15 mouse cellular contexts compared by ENCODE assay signal in the genomic region with DNA sequence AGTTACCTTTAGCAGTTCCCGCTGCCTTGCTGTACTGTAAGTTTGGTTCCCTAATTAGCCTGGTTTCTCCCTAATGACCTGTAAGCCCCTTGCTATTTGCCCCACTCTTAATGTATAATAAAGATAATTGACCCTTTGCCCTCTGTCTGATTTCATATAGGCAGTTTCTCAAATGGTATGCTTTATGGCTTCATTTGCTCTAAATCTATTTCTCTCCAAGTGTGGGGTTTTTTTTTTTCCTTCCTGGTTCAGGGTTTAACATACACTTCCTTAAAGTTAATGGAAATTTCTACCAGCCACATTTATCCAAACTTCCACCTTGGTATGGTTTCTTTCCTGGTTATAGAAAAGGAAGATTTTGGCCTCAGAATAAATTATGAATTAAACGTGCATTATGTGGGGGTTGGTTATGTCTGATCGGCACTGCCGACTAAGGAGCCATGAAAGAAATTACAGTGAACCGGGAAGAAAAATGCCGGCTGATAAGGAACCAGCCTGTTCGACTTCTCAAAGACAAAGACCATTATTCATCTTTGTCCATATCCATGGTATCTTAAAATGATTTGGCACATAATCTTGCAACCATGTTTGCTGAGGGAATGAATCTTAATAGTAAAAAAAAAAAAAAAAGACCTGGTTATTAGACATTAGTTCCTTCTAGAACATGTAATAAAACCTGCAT.
DNase-seq lines count a peak whose midpoint lies in the region; ATAC-seq and TF ChIP-seq lines count a peak whose summit lies in the region.
"Had no signal": no experiment of that assay in that cellular context is flagged by ENCODE, and none has a peak within 500 bp of the region (broad histone marks: within the 10 kb centered on the region; RNA-seq: fewer than 3 reads in every experiment).

No protein-coding gene starts in this region.

- ATAC-seq in hindbrain, postnatal 0 days: no peak
- no peak for ATAC-seq in hindbrain, embryonic 12.5 days (ENCODE audit: low FRiP score)
- no peak for ATAC-seq in stomach, embryonic 15.5 days (ENCODE audit: insufficient read depth, low FRiP score, low read depth)
- no peak for ATAC-seq in stomach, postnatal 0 days (ENCODE audit: low FRiP score, low TSS enrichment)

- H3K9ac ChIP-seq in heart, adult 2 months (ENCODE audit: low read depth, low read length): no peak overlapping the region
- H3K9ac ChIP-seq in hindbrain, postnatal 0 days (replicated peaks; ENCODE audit: low read length): no peak overlapping the region
- no peak overlapping the region for H3K9ac ChIP-seq in hindbrain, embryonic 12.5 days
- no peak overlapping the region for H3K9ac ChIP-seq in stomach, embryonic 15.5 days
- H3K9ac ChIP-seq in stomach, postnatal 0 days (ENCODE audit: low read length): no peak overlapping the region
- H3K9ac ChIP-seq: embryonic facial prominence, embryonic 12.5 days; limb, embryonic 15.5 days had no signal

- peaks cover 9% of the 10 kb centered on the region; the same call in 1 of the 2 replicates for H3K36me3 ChIP-seq in heart, adult 2 months (ENCODE audit: control insufficient read depth, insufficient read depth, low read length)
- H3K36me3 ChIP-seq in hindbrain, postnatal 0 days (ENCODE audit: insufficient read depth, low read length): no peaks in the 10 kb centered on the region
- H3K36me3 ChIP-seq in hindbrain, embryonic 12.5 days: no peaks in the 10 kb centered on the region
- no peaks in the 10 kb centered on the region for H3K36me3 ChIP-seq in stomach, embryonic 15.5 days
- no peaks in the 10 kb centered on the region for H3K36me3 ChIP-seq in stomach, postnatal 0 days (ENCODE audit: control insufficient read depth, insufficient read depth, low read length)
- H3K36me3 ChIP-seq: embryonic facial prominence, embryonic 12.5 days; limb, embryonic 15.5 days had no signal

- H3K27me3 ChIP-seq in heart, adult 2 months (ENCODE audit: control insufficient read depth, insufficient read depth, low read length): no peaks in the 10 kb centered on the region
- no peaks in the 10 kb centered on the region for H3K27me3 ChIP-seq in hindbrain, postnatal 0 days (ENCODE audit: insufficient read depth, low read length)
- no peaks in the 10 kb centered on the region for H3K27me3 ChIP-seq in hindbrain, embryonic 12.5 days
- no peaks in the 10 kb centered on the region for H3K27me3 ChIP-seq in stomach, embryonic 15.5 days (replicated peaks)
- H3K27me3 ChIP-seq in stomach, postnatal 0 days (ENCODE audit: control insufficient read depth, insufficient read depth, low read length): no peaks in the 10 kb centered on the region
- H3K27me3 ChIP-seq: embryonic facial prominence, embryonic 12.5 days; limb, embryonic 15.5 days had no signal

- no peak for TF ChIP-seq EP300 in heart, adult 2 months (IDR thresholded peaks at IDR 0.05; ENCODE audit: insufficient read depth, low read depth, low read length)
- no peak for TF ChIP-seq EP300 in stomach, postnatal 0 days (optimal IDR thresholded peaks at IDR 0.05)

- peak overlapping the region; percentile 57 for H3K27ac ChIP-seq in heart, adult 2 months
- peak overlapping the region; percentile 58; the same call in 1 of the 2 replicates for H3K27ac ChIP-seq in hindbrain, postnatal 0 days
- no peak overlapping the region for H3K27ac ChIP-seq in hindbrain, embryonic 12.5 days
- H3K27ac ChIP-seq in stomach, embryonic 15.5 days: peak overlapping the region; percentile 73; the same call in 1 of the 2 replicates
- H3K27ac ChIP-seq in stomach, postnatal 0 days (replicated peaks): no peak overlapping the region

- DNase-seq in heart, adult 2 months: no peak
- no peak for DNase-seq in heart, postnatal 10 days
- DNase-seq in hindbrain, postnatal 0 days (ENCODE audit: low spot score): no peak
- DNase-seq in stomach, postnatal 0 days (ENCODE audit: low spot score): no peak
- DNase-seq in adrenal gland, postnatal 4 days (ENCODE audit: low spot score in 2 of 2): no peak
- DNase-seq in thymus, postnatal 10 days (ENCODE audit: low spot score in 2 of 2): no peak
- DNase-seq: cerebellum, adult 18-20 months; gastrocnemius, postnatal 36 days; kidney, postnatal 14 days; lung, postnatal 36 days had no signal

- no peaks in the 10 kb centered on the region for H3K9me3 ChIP-seq in hindbrain, postnatal 0 days (ENCODE audit: low read length)
- no peaks in the 10 kb centered on the region for H3K9me3 ChIP-seq in hindbrain, embryonic 12.5 days (replicated peaks)
- H3K9me3 ChIP-seq in stomach, embryonic 15.5 days: no peaks in the 10 kb centered on the region
- no peaks in the 10 kb centered on the region for H3K9me3 ChIP-seq in stomach, postnatal 0 days (ENCODE audit: control insufficient read depth, low read length)
- H3K9me3 ChIP-seq: embryonic facial prominence, embryonic 12.5 days; limb, embryonic 15.5 days had no signal

- H3K4me2 ChIP-seq in hindbrain, postnatal 0 days (ENCODE audit: low read depth, low read length): no peak overlapping the region
- H3K4me2 ChIP-seq in hindbrain, embryonic 12.5 days (replicated peaks): no peak overlapping the region
- H3K4me2 ChIP-seq in stomach, embryonic 15.5 days: no peak overlapping the region
- H3K4me2 ChIP-seq in stomach, postnatal 0 days (replicated peaks; ENCODE audit: low read depth): no peak overlapping the region
- H3K4me2 ChIP-seq: embryonic facial prominence, embryonic 12.5 days; limb, embryonic 15.5 days; midbrain, embryonic 11.5 days had no signal

- no peak overlapping the region for H3K4me3 ChIP-seq in heart, adult 2 months
- no peak overlapping the region for H3K4me3 ChIP-seq in hindbrain, postnatal 0 days (ENCODE audit: low read length)
- no peak overlapping the region for H3K4me3 ChIP-seq in hindbrain, embryonic 12.5 days
- no peak overlapping the region for H3K4me3 ChIP-seq in stomach, embryonic 15.5 days (replicated peaks)
- H3K4me3 ChIP-seq in stomach, postnatal 0 days (ENCODE audit: low read depth, low read length): no peak overlapping the region
- H3K4me3 ChIP-seq: embryonic facial prominence, embryonic 12.5 days; limb, embryonic 15.5 days had no signal

- H3K79me2 ChIP-seq in heart, adult 2 months (replicated peaks; ENCODE audit: control insufficient read depth, insufficient read depth, low read length): no peaks in the 10 kb centered on the region

- no peak for TF ChIP-seq POLR2A in heart, adult 2 months (IDR thresholded peaks at IDR 0.05; ENCODE audit: insufficient read depth, low read depth, low read length)

- no peak for TF ChIP-seq CTCF in heart, adult 2 months (IDR thresholded peaks at IDR 0.05)
- no peak for TF ChIP-seq CTCF in hindbrain, postnatal 0 days (IDR thresholded peaks at IDR 0.05; ENCODE audit: low read depth)
- TF ChIP-seq CTCF in stomach, postnatal 0 days (IDR thresholded peaks at IDR 0.05; ENCODE audit: low read depth): no peak

- intact Hi-C loops in heart, adult 2 months (cut with DNase I): loop anchor here (5.0 kb wide), 1 partner anchor 52 kb away; no protein-coding TSS in a partner anchor
- intact Hi-C loops in heart, postnatal 10 days (cut with DNase I): no loop called here

- H3K4me1 ChIP-seq in heart, adult 2 months (ENCODE audit: control insufficient read depth, insufficient read depth, low read length): peaks cover 15% of the 10 kb centered on the region
- H3K4me1 ChIP-seq in hindbrain, postnatal 0 days (ENCODE audit: insufficient read depth, low read length): peaks cover 12% of the 10 kb centered on the region
- peaks cover 24% of the 10 kb centered on the region for H3K4me1 ChIP-seq in hindbrain, embryonic 12.5 days
- H3K4me1 ChIP-seq in stomach, embryonic 15.5 days: peaks cover 25% of the 10 kb centered on the region
- peaks cover 11% of the 10 kb centered on the region; the same call in 1 of the 2 replicates for H3K4me1 ChIP-seq in stomach, postnatal 0 days (replicated peaks; ENCODE audit: control insufficient read depth, insufficient read depth)

- 56% methylated on average over 7 of the region's 7 CpGs for WGBS in heart, adult 2 months
- whole genome bisulfite sequencing in hindbrain, postnatal 0 days: 41% methylated on average over 7 of the region's 7 CpGs
- WGBS in hindbrain, embryonic 12.5 days: 79% methylated on average over 7 of the region's 7 CpGs
- 58% methylated on average over 7 of the region's 7 CpGs for WGBS in stomach, embryonic 15.5 days
- WGBS in stomach, postnatal 0 days: 52% methylated on average over 7 of the region's 7 CpGs

Comparison
In these comparisons a context has a peak if more than half of its experiments do, and no peak if none do; other contexts are left out.
1. H3K27ac ChIP-seq: peak in heart, adult 2 months (single experiment), hindbrain, postnatal 0 days (single experiment) and stomach, embryonic 15.5 days (single experiment); none in hindbrain, embryonic 12.5 days (single experiment) and stomach, postnatal 0 days (single experiment).